Mouse (Mus musculus) kidney, embryonic 16.5 days (tissue): ENCODE measurements around the gene Tnfrsf21. TPM values are rescaled to one million over a fixed set of nuclear protein-coding genes. Genes with fewer than 3 reads are reported as not detected.

Experiments used
- ATAC-seq: fragments of 200-750 bp; cut with Nextera tagmentation; 2 replicates; pipeline ENCODE4 v1.8.0; 2017; ENCODE audit warnings: moderate TSS enrichment; ENCODE audit not compliant: low FRiP score, low TSS enrichment
- H3K27ac ChIP-seq: fragments of 300-500 bp; sonication (generic); 2 replicates; pipeline ENCODE4 v1.5.1; 2014; ENCODE audit warnings: low read length
- H3K27me3 ChIP-seq: fragments of 300-500 bp; sonication (generic); 2 replicates; pipeline ENCODE4 v1.6.1; 2014; ENCODE audit warnings: low read length, control low read depth, mixed read lengths; ENCODE audit not compliant: insufficient read depth
- H3K36me3 ChIP-seq: fragments of 300-500 bp; sonication (generic); 2 replicates; pipeline ENCODE4 v1.6.1; 2014; ENCODE audit warnings: low read length, control low read depth, mixed read lengths; ENCODE audit not compliant: insufficient read depth
- H3K4me1 ChIP-seq: fragments of 300-500 bp; sonication (generic); 2 replicates; pipeline ENCODE4 v1.6.1; 2014; ENCODE audit warnings: low read length, control low read depth, mixed read lengths; ENCODE audit not compliant: insufficient read depth
- H3K4me2 ChIP-seq: fragments of 300-500 bp; sonication (generic); replicated peaks from 2 replicates; pipeline ENCODE4 v1.6.1; 2014; ENCODE audit warnings: low read depth, low read length
- H3K4me3 ChIP-seq: fragments of 300-500 bp; sonication (generic); 2 replicates; pipeline ENCODE4 v1.5.1; 2014; ENCODE audit warnings: mild to moderate bottlenecking, low read length
- H3K9ac ChIP-seq: fragments of 300-500 bp; sonication (generic); replicated peaks from 2 replicates; pipeline ENCODE4 v1.6.1; 2014; ENCODE audit warnings: low read length
- H3K9me3 ChIP-seq: fragments of 300-500 bp; sonication (generic); 2 replicates; pipeline ENCODE4 v1.6.1; 2016; ENCODE audit warnings: low read length, control low read depth
- WGBS: fragments of 180-500 bp; shearing (Covaris S2); extraction: QIAGEN DNeasy Blood & Tissue Kit; methylation state at CpG from one replicate; pipeline ENCODE4 v1.1.7; 2014; 5-methylcytosine and 5-hydroxymethylcytosine counted together
- polyA plus RNA-seq: library from polyadenylated mRNA; unstranded; fragments of >200 nt; fragmentation: Nextera tagmentation; extraction: Ambion mirVana; gene quantifications from 2 replicates; pipeline ENCODE4 v1.2.1, GENCODE M21; 2015

Tnfrsf21 gene
- polyA plus RNA-seq, 1 experiment from 2014 or later, result 65.1 TPM

DNA sequence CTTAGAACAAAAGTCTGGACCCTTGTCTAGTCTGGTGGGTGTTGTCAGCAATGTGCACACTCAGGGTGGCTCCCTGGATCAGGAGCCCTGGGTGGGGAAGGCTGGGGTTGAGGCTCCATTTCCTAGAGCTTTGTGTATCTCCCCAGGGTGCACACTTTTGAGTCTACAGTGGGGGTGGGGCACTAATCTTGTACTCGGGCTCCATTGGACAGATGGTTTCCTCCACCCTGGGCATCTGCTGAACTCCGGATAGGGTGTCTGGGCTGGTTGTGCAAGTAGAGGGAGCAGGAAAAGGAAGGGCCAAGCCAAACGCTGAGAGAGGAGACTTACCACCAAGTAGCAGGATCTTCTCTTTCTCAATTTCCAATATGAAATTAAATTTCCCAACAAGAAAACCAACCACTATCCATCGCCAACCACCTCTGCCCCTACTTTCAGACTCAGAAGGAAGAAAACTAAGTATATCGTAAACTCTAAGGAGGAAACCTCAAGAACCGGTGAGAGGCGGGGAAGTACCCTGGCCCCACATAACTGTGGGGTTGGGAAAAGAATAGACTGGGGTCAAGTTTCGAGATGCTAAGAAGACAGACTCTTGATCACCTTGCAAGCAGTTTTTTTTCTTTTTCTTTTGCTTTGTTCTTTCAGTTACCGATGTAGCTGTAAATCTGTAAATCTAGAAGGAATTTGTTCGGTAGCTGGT, 19.9 kb downstream of the Tnfrsf21 start:
- Histone ChIP-seq H3K4me1 (no peaks in the 10 kb centered on the region), H3K36me3 (peaks cover 39% of the 10 kb centered on the region), H3K9me3 (no peaks in the 10 kb centered on the region), H3K27ac (no peak overlapping the region), H3K9ac (no peak overlapping the region), H3K4me2 (no peak overlapping the region), H3K4me3 (no peak overlapping the region), H3K27me3 (no peaks in the 10 kb centered on the region)
- 69% methylated on average over 10 of the region's 10 CpGs for WGBS
- no peak for ATAC-seq

GRCm38 (mm10) chr17:43040571-43040970, 24.2 kb downstream of the Tnfrsf21 start:
- Histone ChIP-seq H3K9me3 (no peaks in the 10 kb centered on the region), H3K36me3 (peaks cover 54% of the 10 kb centered on the region), H3K4me2 (no peak overlapping the region), H3K27ac (no peak overlapping the region), H3K27me3 (no peaks in the 10 kb centered on the region), H3K9ac (no peak overlapping the region), H3K4me3 (no peak overlapping the region), H3K4me1 (no peaks in the 10 kb centered on the region)
- WGBS, result 75% methylated on average over 3 of the region's 3 CpGs
- ATAC-seq, result no peak

- WGBS, result 86% methylated on average over 2 of the region's 2 CpGs
- H3K36me3 ChIP-seq, result peaks cover 11% of the 10 kb centered on the region; the same call in 1 of the 2 replicates
- no peak overlapping the region for H3K27ac ChIP-seq
- H3K27me3 ChIP-seq, result no peaks in the 10 kb centered on the region
- H3K4me2 ChIP-seq, result no peak overlapping the region
- H3K9me3 ChIP-seq, result no peaks in the 10 kb centered on the region
- H3K4me1 ChIP-seq, result peaks cover 16% of the 10 kb centered on the region
- no peak overlapping the region for H3K9ac ChIP-seq
- no peak for ATAC-seq
- no peak overlapping the region for H3K4me3 ChIP-seq
These were observed 34.3 kb downstream of the Tnfrsf21 start for GRCm38 (mm10) chr17:43050619-43051018.

GRCm38 (mm10) chr17:43052791-43053190, 36.4 kb downstream of the Tnfrsf21 start:
- 82% methylated on average over 1 of the region's 1 CpGs for WGBS
- Histone ChIP-seq H3K9me3 (no peaks in the 10 kb centered on the region), H3K27me3 (no peaks in the 10 kb centered on the region), H3K4me1 (peaks cover 3% of the 10 kb centered on the region; the same call in 1 of the 2 replicates), H3K27ac (no peak overlapping the region), H3K36me3 (peaks cover 11% of the 10 kb centered on the region; the same call in 1 of the 2 replicates), H3K4me3 (no peak overlapping the region), H3K4me2 (no peak overlapping the region), H3K9ac (no peak overlapping the region)
- no peak for ATAC-seq

- ATAC-seq, result no peak
- Histone ChIP-seq H3K9ac (no peak overlapping the region), H3K4me1 (peaks cover 3% of the 10 kb centered on the region; the same call in 1 of the 2 replicates), H3K4me2 (no peak overlapping the region), H3K27me3 (no peaks in the 10 kb centered on the region), H3K4me3 (no peak overlapping the region), H3K9me3 (no peaks in the 10 kb centered on the region), H3K36me3 (peaks cover 11% of the 10 kb centered on the region; the same call in 1 of the 2 replicates), H3K27ac (no peak overlapping the region)
- 92% methylated on average over 10 of the region's 10 CpGs for whole genome bisulfite sequencing
These were observed 37.6 kb downstream of the Tnfrsf21 start for GRCm38 (mm10) chr17:43053943-43054342.

DNA sequence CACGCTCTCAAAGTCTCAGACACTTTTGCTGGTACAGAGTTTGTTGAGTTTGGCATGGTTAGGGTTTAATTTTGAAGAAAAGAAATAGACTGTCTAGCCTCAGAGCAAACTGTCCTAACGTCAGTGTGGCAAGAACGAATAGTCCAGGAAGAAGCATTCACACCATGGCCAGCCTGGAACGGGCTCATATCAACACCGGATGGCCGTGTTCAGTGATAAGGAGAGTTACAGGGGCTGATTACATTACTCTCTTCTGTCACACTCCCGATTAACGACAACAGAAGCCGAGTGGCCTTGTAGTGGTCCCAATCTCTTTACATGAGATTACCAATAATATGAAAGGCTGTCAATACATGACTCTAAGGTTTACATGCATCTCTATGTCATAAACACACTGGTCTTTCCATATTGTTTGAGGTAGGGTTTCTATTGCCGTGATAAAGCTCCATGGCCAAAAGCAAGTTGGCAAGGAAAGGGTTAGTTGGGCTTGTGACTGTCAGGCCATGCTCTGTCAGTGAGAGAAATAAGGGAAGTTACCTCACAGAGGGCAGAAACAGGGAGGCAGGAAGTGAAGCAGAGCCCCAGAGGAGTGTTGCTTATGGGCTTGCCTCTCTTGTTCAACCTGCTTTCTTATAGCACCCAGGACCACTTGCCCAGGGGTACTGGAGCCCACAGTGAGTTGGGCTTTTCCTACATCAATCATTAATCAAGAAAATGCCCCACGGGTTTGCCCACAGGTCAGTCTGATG, 42.1 kb downstream of the Tnfrsf21 start:
- no peak overlapping the region for H3K27ac ChIP-seq
- no peaks in the 10 kb centered on the region for H3K27me3 ChIP-seq
- H3K9ac ChIP-seq, result no peak overlapping the region
- peaks cover 3% of the 10 kb centered on the region; the same call in 1 of the 2 replicates for H3K4me1 ChIP-seq
- peaks cover 10% of the 10 kb centered on the region; the same call in 1 of the 2 replicates for H3K36me3 ChIP-seq
- no peak overlapping the region for H3K4me3 ChIP-seq
- H3K9me3 ChIP-seq, result no peaks in the 10 kb centered on the region
- ATAC-seq, result no peak
- 83% methylated on average over 11 of the region's 11 CpGs for WGBS
- H3K4me2 ChIP-seq, result no peak overlapping the region

GRCm38 (mm10) chr17:43064705-43065104, 48.4 kb downstream of the Tnfrsf21 start:
- no peaks in the 10 kb centered on the region for H3K9me3 ChIP-seq
- H3K4me2 ChIP-seq, result no peak overlapping the region
- no peak overlapping the region for H3K4me3 ChIP-seq
- no peaks in the 10 kb centered on the region for H3K4me1 ChIP-seq
- ATAC-seq, result no peak
- 95% methylated on average over 6 of the region's 6 CpGs for WGBS
- H3K27ac ChIP-seq, result no peak overlapping the region
- H3K36me3 ChIP-seq, result peaks cover 19% of the 10 kb centered on the region
- H3K27me3 ChIP-seq, result no peaks in the 10 kb centered on the region
- H3K9ac ChIP-seq, result no peak overlapping the region

DNA sequence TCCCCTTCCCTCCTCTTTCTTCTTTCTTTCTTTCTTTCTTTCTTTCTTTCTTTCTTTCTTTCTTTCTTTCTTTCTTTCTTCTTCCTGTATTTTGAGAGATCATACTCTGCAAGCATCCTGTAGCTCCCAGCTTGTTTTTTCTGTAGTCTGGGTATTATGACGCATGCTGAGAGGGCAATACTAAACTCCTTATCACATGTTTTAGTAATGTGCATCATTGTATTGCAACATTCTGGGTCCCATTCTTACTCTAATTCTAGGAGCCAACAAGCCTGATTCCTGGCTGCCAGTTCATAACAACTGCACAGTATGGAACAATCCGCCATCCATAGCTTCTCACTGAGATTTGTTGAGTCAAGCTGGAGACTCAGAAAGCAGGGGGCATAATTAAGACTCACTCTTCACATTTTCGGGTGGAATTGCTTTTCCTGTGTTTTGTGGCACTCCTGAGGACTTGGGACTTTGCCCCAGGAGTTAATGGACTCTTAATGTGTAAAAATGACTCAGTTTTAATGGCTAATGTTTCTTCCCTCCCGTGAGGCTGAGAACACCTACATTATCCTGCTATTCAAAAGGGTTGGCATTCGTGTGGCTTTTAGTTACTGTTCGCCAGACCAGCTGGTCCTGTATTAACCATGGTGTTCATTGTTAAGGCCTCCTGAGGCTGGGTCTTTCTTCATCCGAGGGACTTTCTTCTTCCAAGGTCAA, 52.6 kb downstream of the Tnfrsf21 start:
- Histone ChIP-seq H3K4me3 (no peak overlapping the region), H3K27ac (peak overlapping the region; percentile 22; the same call in 1 of the 2 replicates), H3K4me2 (no peak overlapping the region), H3K9me3 (no peaks in the 10 kb centered on the region), H3K9ac (no peak overlapping the region), H3K4me1 (0 out of 2 replicates have a peak, but pooled peaks cover 14% of the 10 kb centered on the region), H3K36me3 (peaks cover 12% of the 10 kb centered on the region), H3K27me3 (no peaks in the 10 kb centered on the region)
- peak; percentile 86 for ATAC-seq
- WGBS, result 73% methylated on average over 7 of the region's 7 CpGs

DNA sequence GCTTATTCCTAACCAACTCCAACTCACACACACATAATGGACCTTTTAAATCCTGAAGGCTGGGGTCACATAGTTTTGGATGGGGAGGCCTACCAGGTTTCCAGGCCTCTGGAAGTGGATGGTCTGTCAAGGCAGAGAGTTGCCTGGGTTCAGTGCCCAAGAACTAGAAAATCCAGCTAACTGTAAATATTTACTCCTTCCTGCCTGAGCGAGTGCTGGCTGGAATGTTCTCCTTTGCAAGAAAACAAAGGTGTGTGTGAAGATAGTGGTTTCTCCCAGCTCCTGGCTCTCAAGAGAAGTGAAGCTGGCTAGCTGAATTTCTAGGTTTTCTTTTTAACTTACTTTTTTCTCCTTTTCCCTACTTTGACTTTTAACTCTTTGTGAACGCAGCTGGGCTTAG, 54.6 kb downstream of the Tnfrsf21 start:
- Histone ChIP-seq H3K36me3 (peaks cover 4% of the 10 kb centered on the region; the same call in 1 of the 2 replicates), H3K4me1 (peaks cover 22% of the 10 kb centered on the region; the same call in 1 of the 2 replicates), H3K4me3 (no peak overlapping the region), H3K9ac (no peak overlapping the region), H3K4me2 (no peak overlapping the region), H3K27ac (peak overlapping the region; percentile 31; the same call in 1 of the 2 replicates), H3K9me3 (no peaks in the 10 kb centered on the region), H3K27me3 (no peaks in the 10 kb centered on the region)
- ATAC-seq, result no peak
- 81% methylated on average over 2 of the region's 2 CpGs for WGBS
